Mouse (Mus musculus): ENCODE data around the gene Btbd9.

GRCm38 (mm10) chr17:30262943-30263342 is 313.3 kb downstream of the Btbd9 start:
- TF ChIP-seq CTCF (IDR thresholded peaks at IDR 0.05; ENCODE audit: control insufficient read depth, insufficient read depth, low read length): no peak
- TF ChIP-seq POLR2A (IDR thresholded peaks at IDR 0.05; ENCODE audit: borderline replicate concordance, control insufficient read depth, low read depth, low read length): no peak
